Mouse (Mus musculus): Measurements from ENCODE around the gene Nrros.

Nrros gene

GRCm38 (mm10) chr16:32165281-32165821 is at the start of gene Nrros:
TSS of gene Nrros (minus strand) at chr16:32165594.
- peak; percentile 52 to 84 for DNase-seq (ENCODE audit: low spot score in 2 of 2)

DNA sequence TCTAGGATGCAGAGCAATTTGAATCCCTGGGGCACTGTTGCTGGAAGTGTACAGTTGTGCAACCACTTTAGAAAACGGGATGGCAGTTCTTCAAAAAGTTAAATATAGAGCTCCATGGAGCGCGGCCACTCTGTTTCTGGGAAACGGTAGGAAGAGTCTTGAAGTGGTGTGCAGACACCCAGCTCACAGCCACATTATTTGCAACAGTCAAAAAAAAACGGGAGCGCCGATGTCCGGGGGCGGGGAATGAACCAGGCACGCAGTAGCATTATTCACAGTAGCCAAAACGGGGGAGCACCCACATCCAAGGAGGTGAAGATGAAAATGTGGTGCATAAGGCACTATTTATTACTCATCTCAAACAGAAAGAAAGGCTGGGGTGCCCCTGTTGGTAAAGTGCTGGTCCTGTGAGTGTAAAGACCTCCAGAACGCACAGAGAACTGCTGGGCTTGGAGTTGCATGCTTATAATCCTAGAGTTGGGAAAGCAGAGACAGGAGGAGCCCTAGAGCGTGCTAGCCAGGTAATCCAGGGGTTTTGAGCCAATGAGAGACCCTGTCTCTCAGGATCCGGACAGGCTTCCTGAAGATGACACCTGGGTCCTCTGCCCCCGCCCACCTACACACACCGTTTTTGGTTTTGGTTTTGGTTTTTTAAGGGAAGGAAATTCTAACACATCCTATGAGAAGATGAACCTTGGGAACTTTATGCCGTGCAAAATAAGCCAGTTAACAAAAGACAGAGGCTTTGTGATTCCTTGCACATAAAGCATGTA is 49.6 kb upstream of the Nrros start:
- peak in 1 of 2 experiments; percentile 40 for DNase-seq (ENCODE audit: low spot score in 2 of 2)

GRCm38 (mm10) chr16:32214156-32214555 is 48.8 kb upstream of the Nrros start:
- DNase-seq (ENCODE audit: low spot score in 2 of 2): no peak

- DNase-seq (ENCODE audit: low spot score in 2 of 2): no peak
Observed at GRCm38 (mm10) chr16:32204902-32205301, 39.5 kb upstream of the Nrros start.

GRCm38 (mm10) chr16:32202681-32203080 is 37.3 kb upstream of the Nrros start:
- peak; percentile 65 to 82 for DNase-seq (ENCODE audit: low spot score in 2 of 2)

GRCm38 (mm10) chr16:32201004-32201325 is 35.6 kb upstream of the Nrros start:
- peak in 1 of 2 experiments; percentile 34 for DNase-seq (ENCODE audit: low spot score in 2 of 2)

DNA sequence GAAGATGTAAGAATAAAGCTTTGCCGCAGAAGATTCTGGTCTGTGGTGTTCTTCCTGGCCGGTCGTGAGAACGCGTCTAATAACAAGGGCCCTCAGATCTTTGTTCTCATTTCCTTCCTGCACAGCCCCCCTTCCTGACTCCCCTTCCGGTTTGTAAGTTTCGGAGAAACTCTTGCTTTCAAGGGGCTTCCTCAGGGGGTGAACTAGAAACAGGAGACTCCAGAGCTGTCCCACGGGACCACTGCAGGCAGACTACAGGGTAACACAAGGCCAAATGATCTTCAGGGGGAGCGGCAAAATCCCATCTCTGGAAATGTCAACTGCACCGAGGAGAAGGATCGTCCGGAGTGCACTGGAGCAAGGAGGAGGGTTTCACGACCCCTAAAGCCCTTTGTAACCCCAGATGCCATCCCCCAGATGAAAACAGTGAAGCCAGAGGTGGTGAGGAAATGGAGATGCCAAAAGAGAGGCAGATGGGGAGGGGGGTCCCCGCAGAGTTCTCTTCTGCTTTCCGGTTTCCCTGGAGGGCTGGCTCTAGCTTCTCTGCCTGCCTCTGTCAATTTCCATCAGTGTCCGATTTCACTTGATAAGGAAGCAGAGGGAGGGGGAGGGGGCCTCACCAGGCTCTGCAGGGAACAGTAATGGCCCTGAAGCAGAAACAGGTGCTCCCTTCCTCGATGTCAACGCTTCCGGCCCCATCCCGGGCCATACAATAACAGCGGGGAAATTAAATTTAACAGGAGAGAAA is 35.0 kb upstream of the Nrros start:
- DNase-seq (ENCODE audit: low spot score in 2 of 2): peak; percentile 17 to 44

DNA sequence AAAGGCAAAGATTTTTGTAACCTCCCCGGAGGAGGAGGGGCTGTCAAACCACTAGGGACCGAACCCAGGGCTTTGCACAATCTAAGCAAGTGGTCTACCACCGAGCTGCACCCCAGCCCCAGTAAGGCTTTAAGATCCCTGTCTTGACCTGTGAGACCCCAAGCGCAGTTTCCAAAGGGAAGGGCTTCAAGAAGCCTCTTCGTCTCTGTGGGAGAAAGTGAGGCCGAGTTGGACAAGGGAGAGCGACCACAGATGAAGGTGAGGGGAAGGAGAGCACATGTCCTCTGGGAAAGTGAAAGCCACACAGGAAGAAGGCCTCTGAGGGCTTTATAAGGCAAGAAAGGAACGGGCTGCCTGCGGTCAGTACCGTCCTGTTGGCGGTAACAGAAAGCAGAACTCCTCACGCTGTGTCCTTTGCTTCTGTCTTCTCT is 24.6 kb upstream of the Nrros start:
- peak; percentile 43 to 71 for DNase-seq (ENCODE audit: low spot score in 2 of 2)

GRCm38 (mm10) chr16:32189109-32189508 is 23.7 kb upstream of the Nrros start:
- DNase-seq (ENCODE audit: low spot score in 2 of 2): peak; percentile 54 to 71

DNA sequence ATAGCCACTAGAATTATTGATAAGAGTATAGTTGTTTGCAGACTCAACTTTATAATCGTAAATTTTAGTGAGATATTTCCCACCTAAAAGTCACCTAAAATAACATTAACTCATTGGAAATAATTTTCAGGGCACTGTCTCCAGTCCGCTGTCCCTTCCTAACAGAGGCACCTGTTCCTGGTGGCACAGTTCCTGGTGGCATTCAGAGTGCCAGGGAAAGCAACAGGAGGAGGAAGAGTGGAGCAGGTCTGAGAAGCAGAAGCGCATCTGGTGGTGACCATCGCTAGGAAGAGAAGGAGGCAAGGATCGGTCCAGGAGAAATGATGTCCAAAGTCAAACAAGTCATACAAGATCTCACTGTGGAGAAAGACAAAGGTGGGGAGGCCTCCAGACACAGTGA is 20.7 kb upstream of the Nrros start:
- no peak for DNase-seq (ENCODE audit: low spot score in 2 of 2)

DNA sequence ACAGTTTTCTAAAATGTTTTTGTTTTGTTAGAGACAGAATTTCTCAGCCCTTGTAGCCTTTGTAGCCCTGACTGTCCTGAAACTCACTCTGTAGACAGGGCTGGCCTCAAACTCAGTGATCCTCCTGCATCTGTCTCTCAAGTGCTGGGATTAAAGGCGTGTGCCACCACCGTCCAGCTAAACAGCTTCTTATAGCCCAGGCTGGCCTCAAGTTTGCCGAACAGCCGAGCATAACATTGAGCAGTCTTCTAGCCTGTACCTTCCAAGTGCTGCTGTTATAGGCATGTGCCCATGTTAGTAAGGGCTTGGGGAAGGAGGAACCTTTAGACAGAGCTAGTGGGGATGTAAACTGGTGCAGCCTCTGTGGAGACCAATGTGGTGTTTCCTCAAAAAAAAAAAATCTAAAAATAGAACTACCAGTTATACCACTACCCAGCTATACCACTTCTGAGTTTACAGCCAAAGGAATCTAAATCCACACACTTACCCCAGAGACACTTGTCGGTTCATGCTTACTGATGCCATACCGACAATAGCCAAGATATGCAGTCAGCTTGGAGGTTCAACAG is 14.0 kb upstream of the Nrros start, which contains the start of gene Bex6:
TSS of gene Bex6 (plus strand) at position 491 of the 569 bp plus-strand sequence.
- no peak for DNase-seq (ENCODE audit: low spot score in 2 of 2)

DNA sequence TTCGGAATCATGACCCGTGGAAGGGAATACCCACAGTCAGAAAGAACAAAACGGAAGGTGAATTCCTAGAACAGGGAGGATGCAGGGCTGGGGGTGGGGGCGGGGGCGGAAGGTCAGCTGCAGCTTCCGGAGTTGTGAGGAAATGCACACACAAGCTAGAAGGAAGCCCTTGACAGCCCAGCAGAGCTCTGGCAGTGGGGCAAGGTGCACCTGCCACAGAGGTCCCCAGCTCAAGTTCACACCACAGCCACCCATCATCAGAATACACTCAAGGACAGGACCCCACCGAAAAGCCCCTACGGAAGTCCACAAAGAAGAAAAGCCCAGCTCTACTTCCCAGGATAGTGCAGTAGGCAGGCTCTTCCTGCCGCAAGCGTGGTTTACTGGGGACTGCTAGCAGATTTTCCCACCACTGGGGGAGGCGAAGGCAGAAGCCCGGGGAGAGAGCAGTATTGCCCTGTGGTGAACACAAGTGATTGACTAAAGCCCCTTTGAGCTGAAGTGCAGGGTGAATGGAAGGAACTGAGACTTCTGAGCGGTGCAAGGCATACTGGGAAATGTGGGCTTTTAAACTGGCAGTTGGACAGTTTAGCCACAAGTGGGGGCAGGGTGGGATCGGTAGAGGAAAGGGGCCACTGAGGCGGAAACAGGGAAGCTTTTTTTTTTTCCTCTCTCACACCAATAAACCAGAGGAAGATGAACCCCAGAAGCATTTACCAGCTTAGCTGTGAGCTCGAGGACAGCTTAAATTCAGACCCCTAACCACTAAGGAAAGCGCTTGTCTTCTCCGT is 11.7 kb upstream of the Nrros start:
- DNase-seq (ENCODE audit: low spot score in 2 of 2): peak; percentile 40 to 64

DNA sequence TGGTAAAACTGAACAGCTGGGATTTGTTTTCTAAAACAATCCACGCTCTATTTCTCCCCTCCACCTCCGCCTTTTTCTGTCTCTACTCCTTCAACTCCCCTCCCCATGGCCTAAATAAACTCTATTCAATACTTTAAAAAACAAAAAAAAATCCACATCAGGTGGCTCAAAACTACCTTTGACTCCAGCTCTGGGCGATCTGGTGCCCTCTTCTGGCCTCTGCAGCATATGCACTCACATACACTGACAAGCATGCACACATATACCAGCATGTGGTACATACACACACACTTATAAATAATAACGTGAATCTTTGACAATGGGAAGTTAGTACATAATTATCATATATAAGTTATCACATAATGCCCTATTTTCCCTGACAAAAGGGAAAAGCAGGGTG is 9.6 kb upstream of the Nrros start:
- no peak for DNase-seq (ENCODE audit: low spot score in 2 of 2)

DNA sequence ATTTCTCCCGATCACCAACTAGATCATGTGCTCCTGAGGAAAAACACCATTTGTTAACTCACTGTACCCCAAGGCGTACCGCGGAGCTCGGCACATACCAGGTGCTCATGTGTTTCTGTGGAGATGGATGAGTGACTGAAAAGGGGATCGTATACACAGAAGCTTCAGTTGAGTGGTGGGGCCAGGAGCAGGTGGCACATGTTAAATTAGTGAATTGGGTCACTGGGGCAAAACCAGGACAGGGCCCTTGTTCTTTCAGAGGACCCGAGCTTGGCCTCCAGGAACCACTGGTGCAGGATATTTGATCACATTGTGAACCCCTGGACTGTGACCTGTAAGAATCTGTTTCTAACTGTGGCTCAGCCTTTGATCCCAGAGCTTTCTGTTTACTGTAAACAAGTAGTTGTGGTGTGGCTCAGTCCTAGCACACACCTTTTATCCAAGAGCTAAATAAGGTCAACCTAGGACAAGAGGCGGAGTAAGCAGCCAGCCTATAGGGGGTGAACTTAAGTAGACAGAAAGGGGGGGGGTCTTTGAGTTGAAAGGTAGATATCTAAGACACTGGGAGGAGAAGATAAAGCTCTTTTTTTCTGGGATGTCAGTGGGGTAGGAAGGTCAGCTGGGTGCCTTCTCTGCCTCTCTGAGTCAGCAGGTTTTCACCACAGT is 9.1 kb upstream of the Nrros start:
- no peak for DNase-seq (ENCODE audit: low spot score in 2 of 2)

DNA sequence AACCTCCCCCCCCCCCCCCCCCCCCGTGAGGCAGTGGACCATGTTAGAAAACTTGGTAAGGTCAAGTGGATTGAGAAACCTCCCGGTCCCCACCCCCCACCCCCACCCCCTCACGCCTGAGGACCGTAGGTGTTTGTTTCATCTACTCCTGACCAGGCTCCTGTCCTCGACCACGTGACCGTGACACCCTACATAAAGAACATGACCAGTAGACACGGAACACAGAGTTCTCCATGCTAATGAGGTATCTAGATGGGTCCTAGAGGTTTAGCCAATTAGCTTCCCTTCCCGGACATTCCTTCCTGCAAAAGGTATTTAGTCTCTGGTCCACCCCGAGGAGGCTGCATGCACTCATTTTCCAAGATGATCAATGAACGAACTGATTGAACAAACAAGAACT is 8.0 kb upstream of the Nrros start:
- no peak for DNase-seq (ENCODE audit: low spot score in 2 of 2)

DNA sequence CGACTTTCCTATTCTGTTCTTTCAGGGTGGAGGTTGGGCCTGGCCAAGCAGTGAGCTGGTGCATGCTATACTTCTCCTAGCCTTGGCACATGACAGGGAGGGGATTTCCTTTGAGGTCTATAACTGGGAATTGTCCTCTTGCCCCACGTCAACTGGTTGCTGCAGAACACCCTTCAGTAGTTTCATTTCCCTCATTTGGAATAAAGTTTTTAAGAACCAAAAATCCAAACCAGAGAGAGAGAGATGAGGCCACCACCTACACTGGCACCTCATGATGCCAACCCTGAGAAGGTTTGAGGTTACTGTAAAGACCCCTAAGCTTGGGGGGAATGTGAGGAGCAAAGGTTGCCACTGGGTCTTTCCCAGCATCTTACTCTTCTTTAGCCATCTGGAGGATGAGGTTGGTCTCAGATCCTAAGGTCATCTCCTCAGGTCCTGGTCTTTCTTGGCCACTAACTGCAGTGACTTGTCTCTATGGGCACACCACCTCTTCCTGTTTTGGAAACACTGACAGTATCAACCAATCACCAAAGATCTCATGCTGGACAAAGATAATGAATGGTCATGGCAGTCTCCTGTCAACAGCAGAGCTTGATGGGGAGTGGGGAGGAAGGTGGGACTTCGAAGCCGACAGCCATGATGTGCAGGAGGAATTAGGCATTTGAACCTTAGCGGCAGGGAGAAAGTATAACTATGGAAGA is 5.8 kb upstream of the Nrros start:
- peak; percentile 22 to 69 for DNase-seq (ENCODE audit: low spot score in 2 of 2)

GRCm38 (mm10) chr16:32167819-32168545 is 2.6 kb upstream of the Nrros start:
- no peak for DNase-seq (ENCODE audit: low spot score in 2 of 2)

DNA sequence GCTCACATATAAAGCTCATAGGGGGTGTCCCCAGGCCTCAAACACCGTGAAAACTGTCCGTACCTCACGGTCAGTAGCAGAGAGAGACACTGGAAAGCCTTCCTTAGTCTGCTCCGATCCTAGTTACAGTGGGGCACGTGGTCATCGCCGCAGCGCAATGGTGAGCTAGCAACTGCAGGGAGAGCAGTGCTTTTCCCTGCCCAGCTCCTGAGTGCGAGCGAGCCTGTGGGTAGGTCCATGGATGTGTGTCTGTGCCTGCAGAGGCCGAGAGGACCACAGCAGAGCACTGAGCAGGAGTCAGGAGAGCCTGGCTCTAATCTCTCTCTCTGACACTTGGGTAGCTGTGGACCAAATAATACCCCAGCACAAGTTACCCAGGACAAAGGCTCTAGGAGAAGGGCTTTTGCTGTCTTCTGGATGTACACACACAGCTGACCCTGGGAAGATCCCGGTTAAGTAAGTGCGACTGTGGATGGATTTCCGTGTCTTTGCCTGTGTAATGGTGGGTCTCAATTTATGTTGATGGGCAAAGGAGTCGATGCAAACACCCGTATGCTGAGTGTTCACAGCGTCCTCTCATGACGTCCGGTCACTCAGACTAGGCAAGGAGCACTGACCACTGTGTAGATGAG is 882 bp downstream of the Nrros start:
- DNase-seq (ENCODE audit: low spot score in 2 of 2): no peak

DNA sequence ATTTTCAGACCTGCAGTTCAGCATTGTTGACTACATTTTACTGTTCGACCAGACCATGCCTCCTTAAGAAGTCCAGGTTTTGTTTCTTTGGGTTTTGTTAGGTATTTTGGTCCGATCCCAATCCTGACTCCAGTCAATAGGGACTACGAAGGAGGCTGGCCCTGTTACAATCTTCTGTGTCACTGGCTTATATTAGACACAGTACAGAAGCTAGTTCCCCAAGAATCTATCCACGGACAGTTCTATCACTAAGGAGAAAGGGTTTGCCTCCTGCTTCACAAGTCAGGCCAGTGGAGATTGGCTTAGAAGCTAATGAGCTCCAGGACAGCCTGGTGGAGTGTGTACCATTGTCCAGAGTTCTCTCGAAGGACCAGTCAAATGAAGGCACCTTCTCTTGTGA is 1.5 kb downstream of the Nrros start:
- no peak for DNase-seq (ENCODE audit: low spot score in 2 of 2)
